Mouse (Mus musculus) ES-E14 (cell line): ENCODE measurements around the gene Kcnmb2. TPM values are rescaled to one million over a fixed set of nuclear protein-coding genes. Genes with fewer than 3 reads are reported as not detected.

Experiments used
- DNase-seq: peaks from one replicate; pipeline ENCODE4 v3.0.0-alpha.2; 2013; ENCODE audit warnings: low read depth, low spot score
- H3K27ac ChIP-seq: 2 replicates; pipeline ENCODE4 v1.5.1; 2012; ENCODE audit warnings: low read depth, mild to moderate bottlenecking, low read length, moderate library complexity, mixed read lengths; ENCODE audit not compliant: poor library complexity, insufficient read depth, severe bottlenecking
- H3K36me3 ChIP-seq: 2 replicates; pipeline ENCODE4 v1.6.1; 2012; ENCODE audit warnings: mild to moderate bottlenecking, low read length, moderate library complexity, mixed read lengths; ENCODE audit not compliant: control insufficient read depth, poor library complexity, insufficient read depth, severe bottlenecking
- H3K4me1 ChIP-seq, 2 experiments: fragments of 150-350 bp in 1 of 2; sonication (generic) in 1 of 2; 2 replicates each; pipeline ENCODE4 v1.6.1; 2012; ENCODE audit warnings: low read length in 2 of 2, mild to moderate bottlenecking in 1 of 2, mixed read lengths in 1 of 2; ENCODE audit not compliant: control insufficient read depth in 2 of 2, insufficient read depth in 2 of 2, poor library complexity in 1 of 2
- H3K4me3 ChIP-seq, 2 experiments: fragments of 150-350 bp in 1 of 2; sonication (generic) in 1 of 2; 2 replicates each; pipeline ENCODE4 v1.5.1; 2012; ENCODE audit warnings: low read length in 2 of 2, low read depth in 1 of 2, mild to moderate bottlenecking in 1 of 2, mixed read lengths in 1 of 2; ENCODE audit not compliant: insufficient read depth in 1 of 2, poor library complexity in 1 of 2, severe bottlenecking in 1 of 2
- H3K9ac ChIP-seq: 2 replicates; pipeline ENCODE4 v1.6.1; 2012; ENCODE audit warnings: low read depth, mild to moderate bottlenecking, low read length, mixed read lengths; ENCODE audit not compliant: poor library complexity, insufficient read depth, severe bottlenecking
- H3K9me3 ChIP-seq: fragments of 150-350 bp; sonication (generic); 2 replicates; pipeline ENCODE4 v1.6.1; 2012; ENCODE audit warnings: low read depth, mild to moderate bottlenecking, low read length; ENCODE audit not compliant: control insufficient read depth, insufficient read depth
- CHD2 ChIP-seq: IDR thresholded peaks from 2 replicates; pipeline ENCODE4 v1.6.1; 2014; ENCODE audit warnings: mild to moderate bottlenecking, low read depth, low read length, inconsistent platforms
- HCFC1 ChIP-seq: IDR thresholded peaks from 2 replicates; pipeline ENCODE4 v1.6.1; 2012; ENCODE audit warnings: low read length, inconsistent platforms, borderline replicate concordance; ENCODE audit not compliant: insufficient read depth
- MAFK ChIP-seq: IDR thresholded peaks from 2 replicates; pipeline ENCODE4 v1.6.1; 2014; ENCODE audit warnings: mild to moderate bottlenecking, low read depth, low read length, inconsistent platforms; ENCODE audit not compliant: insufficient read depth
- ZC3H11A ChIP-seq: IDR thresholded peaks from 2 replicates; pipeline ENCODE4 v1.6.1; 2012; ENCODE audit warnings: low read depth, mild to moderate bottlenecking, inconsistent platforms, low read length, borderline replicate concordance
- ZNF384 ChIP-seq: IDR thresholded peaks from 2 replicates; pipeline ENCODE4 v1.6.1; 2012; ENCODE audit warnings: low read depth, low read length, inconsistent platforms
- in situ Hi-C, 2 experiments: fragments of 600-800 bp; cut with MboI; formaldehyde crosslinking; loops; one replicate each; pipeline ENCODE4 v1.15.1; 2025; ENCODE audit warnings: low sequenced_read_pairs in 2 of 2, inconsistent platforms in 1 of 2; ENCODE audit not compliant: unreplicated experiment in 2 of 2
- total RNA-seq: library from RNA; depleted of rRNA; stranded (reverse); fragments of 300-350 nt; gene quantifications from 2 replicates; pipeline ENCODE4 v1.2.3, GENCODE M21; 2012

The Kcnmb2 gene
- total RNA-seq, 1 experiment, result not detected

- H3K27ac ChIP-seq, result no peak overlapping the region
Observed at GRCm38 (mm10) chr3:31959821-31960220, 57.5 kb downstream of the Kcnmb2 start.

GRCm38 (mm10) chr3:31961175-31961574 lies 58.9 kb downstream of the Kcnmb2 start:
- Histone ChIP-seq H3K9me3 (no peaks in the 10 kb centered on the region), H3K9ac (no peak overlapping the region), H3K4me1 (no peaks in the 10 kb centered on the region), H3K36me3 (no peaks in the 10 kb centered on the region), H3K4me3 (no peak overlapping the region), H3K27ac (no peak overlapping the region)
- TF ChIP-seq MAFK, result no peak
- DNase-seq, result no peak
- in situ Hi-C loops, result no loop called here

More at GRCm38 (mm10) chr3:31959821-31960220, 57.5 kb downstream of the Kcnmb2 start:
- no peak for DNase-seq
- no peaks in the 10 kb centered on the region for H3K36me3 ChIP-seq
- TF ChIP-seq ZNF384 (no peak), CHD2 (no peak)
- H3K4me3 ChIP-seq, result no peak overlapping the region
- in situ Hi-C loops, result no loop called here
- H3K4me1 ChIP-seq, result no peaks in the 10 kb centered on the region
- H3K9me3 ChIP-seq, result no peaks in the 10 kb centered on the region
- no peak overlapping the region for H3K9ac ChIP-seq

DNA sequence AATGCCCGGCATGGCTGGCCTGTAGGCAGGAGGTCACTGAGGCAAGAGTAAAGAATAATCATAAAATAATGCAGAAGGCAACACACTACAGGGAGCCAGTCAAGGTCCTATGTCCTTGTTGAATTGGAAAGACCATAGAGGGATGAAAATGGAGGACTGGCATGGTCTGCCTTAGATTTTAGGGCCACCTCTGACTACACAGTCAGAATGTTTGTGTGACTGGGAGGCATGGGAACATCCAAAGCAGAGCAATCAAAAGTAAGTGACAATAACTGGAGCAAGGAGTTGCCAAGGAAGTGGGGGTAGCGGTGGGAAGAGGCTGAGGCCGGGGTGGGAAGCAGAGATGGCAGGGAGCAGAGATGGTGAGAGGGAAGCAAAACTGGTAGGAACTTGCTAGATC lies 60.8 kb downstream of the Kcnmb2 start:
- Histone ChIP-seq H3K9me3 (no peaks in the 10 kb centered on the region), H3K27ac (no peak overlapping the region), H3K4me3 (no peak overlapping the region), H3K9ac (no peak overlapping the region), H3K36me3 (no peaks in the 10 kb centered on the region), H3K4me1 (no peaks in the 10 kb centered on the region)
- in situ Hi-C loops, result no loop called here
- DNase-seq, result no peak
- TF ChIP-seq CHD2 (no peak), HCFC1 (no peak), ZNF384 (no peak), MAFK (no peak)

DNA sequence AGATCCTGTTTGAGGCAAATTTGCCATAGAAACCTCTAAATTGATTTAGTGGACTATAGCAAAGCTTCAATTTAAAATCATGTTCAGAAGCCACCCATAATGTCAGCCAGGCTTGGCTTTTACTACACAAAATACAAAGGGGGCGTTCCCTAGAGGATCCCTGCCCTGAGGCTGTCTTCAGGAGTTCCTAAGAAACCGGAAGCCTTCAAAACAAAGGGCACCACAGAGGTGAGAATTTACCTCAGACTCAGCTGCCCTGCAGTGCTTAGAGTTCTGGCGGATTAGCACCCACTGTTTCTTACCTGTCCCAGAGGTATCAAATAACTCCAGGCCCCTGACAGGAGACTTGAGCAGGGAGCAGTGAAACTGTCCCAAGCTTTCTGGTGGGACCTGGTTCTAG lies 77.4 kb downstream of the Kcnmb2 start:
- Histone ChIP-seq H3K4me1 (0 out of 4 replicates have a peak, but pooled peaks cover 0 to 2% of the 10 kb centered on the region in 2 experiments), H3K9me3 (no peaks in the 10 kb centered on the region), H3K36me3 (no peaks in the 10 kb centered on the region), H3K4me3 (no peak overlapping the region), H3K27ac (no peak overlapping the region), H3K9ac (no peak overlapping the region)
- in situ Hi-C loops, result no loop called here
- TF ChIP-seq ZNF384, result no peak
- TF ChIP-seq ZC3H11A, result no peak
- TF ChIP-seq CHD2, result no peak
- TF ChIP-seq HCFC1, result no peak
- no peak for TF ChIP-seq MAFK
- DNase-seq, result peak; percentile 47

GRCm38 (mm10) chr3:31982444-31982843 lies 80.1 kb downstream of the Kcnmb2 start:
- H3K4me3 ChIP-seq, result no peak overlapping the region
- no peak overlapping the region for H3K9ac ChIP-seq
- H3K4me1 ChIP-seq, result 0 out of 4 replicates have a peak, but pooled peaks cover 0 to 2% of the 10 kb centered on the region in 2 experiments
- DNase-seq, result no peak
- in situ Hi-C loops, result no loop called here
- H3K9me3 ChIP-seq, result no peaks in the 10 kb centered on the region
- TF ChIP-seq HCFC1 (no peak), MAFK (no peak), CHD2 (no peak), ZC3H11A (no peak), ZNF384 (no peak)
- no peak overlapping the region for H3K27ac ChIP-seq
- no peaks in the 10 kb centered on the region for H3K36me3 ChIP-seq
